Mouse (Mus musculus): ENCODE data around the gene Klhdc7a. TPM values are rescaled to one million over a fixed set of nuclear protein-coding genes. Genes with fewer than 3 reads are reported as not detected.
A peak's percentile ranks its signal among the peaks of the same experiment; 100 is the strongest.
"Not testable (repeated sequence)": the region's sequence is repeated elsewhere in the genome, so short reads cannot be mapped to it uniquely, and the experiment has no call there.

The Klhdc7a gene
- 1 to 10 TPM in 1 of 2 experiments, under 1 TPM in 1; 0.95 to 1.7 TPM for total RNA-seq (2021)

DNA sequence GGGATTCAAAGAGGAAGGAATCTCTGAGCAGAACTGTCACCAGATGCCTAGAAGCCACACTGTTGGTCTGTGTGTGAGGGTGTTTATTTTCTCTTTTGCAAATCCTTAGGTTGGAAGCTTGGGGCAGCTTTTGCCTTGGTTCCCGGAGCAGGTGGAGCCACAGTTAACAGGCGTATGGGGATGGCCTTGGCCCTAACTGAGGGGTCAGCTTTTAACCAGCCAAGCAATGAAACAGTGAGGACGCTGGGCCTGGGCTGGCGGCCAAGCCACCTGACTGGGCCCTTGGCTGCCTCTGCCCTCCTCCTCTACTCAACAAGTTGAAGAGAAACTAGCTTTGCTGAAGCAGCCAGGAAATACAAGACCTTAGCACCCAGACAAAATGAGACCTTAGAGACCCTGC lies at the start of gene Klhdc7a:
Gene Klhdc7a, minus strand, starts transcription at position 105 of the 400 bp plus-strand sequence.
- DNase-seq: peak; percentile 64 to 69
- intact Hi-C loops (cut with DNase I): no loop called here

DNA sequence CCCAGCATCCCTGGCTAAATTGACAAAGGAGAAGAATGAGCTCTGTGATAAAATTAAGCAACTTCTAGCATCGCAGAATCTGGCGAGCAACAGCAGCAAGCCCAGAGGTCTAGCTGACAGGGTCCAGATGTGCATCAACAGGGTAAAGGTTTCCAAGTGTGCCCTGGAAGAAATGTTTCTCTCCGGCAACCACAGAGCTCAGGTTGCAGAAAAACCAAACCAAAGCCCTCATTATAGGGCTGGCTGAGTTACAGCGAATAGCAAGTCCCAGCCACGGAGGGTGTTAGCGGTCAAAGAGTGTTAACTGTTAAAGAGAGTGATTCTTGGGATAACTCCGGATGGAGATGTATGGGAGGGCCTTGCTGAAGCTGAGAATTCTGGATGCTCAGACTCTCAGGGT lies 48.1 kb upstream of the Klhdc7a start:
- DNase-seq: no peak
- intact Hi-C loops (cut with DNase I): no loop called here

DNA sequence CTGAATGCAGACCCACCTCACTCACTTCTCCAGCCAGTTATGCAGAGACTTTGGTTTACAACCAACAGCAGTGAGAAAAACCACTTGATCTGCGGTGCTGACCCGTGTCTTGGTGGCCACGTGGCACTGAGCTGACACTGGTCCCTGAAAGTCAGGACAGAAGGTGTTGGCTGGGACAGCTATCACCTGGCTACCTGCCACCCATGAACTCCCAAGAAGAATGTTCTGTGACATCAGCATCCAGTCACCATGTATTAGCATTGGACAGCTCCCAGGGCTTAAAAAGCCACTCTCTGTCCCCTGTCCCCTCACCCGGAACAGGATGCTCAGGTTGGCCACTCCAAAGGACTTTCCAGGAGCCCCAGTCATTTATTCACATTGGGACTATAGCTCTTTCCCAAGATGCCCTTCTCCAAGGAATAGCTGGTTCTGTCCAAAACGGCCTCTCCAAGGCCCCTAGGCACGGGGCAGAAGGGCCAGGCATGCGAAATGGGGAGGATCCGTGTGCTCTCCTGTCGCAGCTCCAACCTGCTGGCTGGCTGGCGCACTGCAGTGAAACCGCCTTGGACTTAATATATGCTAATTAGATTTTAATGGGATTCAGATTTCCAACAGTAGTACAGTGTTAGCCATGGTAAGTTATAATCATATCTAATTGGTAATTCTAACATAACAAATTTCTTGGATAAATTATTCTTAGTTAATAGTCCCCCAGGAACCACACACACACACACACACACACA lies 43.1 kb upstream of the Klhdc7a start:
- DNase-seq: no peak
- intact Hi-C loops (cut with DNase I): no loop called here

- intact Hi-C loops (cut with DNase I): no loop called here
- DNase-seq: no peak
Observed at GRCm38 (mm10) chr4:140004932-140005331, 37.1 kb upstream of the Klhdc7a start.

GRCm38 (mm10) chr4:140004170-140004569 lies 36.3 kb upstream of the Klhdc7a start:
- intact Hi-C loops (cut with DNase I): no loop called here
- DNase-seq: no peak

DNA sequence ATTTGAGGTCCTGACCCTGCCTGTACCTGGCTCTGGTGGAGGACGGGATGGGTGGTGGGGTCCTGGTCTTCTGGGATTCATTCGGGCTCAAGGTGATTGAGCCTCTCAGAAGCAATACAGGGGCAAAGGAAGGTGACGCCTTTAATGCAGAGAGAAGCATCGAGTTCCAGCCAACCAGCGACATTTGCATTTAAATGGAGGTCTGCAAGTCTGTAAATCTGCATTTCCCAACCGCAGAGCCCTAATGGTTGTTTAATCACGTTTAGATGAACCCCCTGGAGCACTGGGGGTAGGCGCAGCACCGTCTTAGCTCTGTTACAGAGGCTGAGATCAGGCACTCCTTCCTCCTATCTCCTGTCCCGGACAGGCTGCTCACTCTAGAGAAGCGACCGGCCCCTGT lies 34.2 kb upstream of the Klhdc7a start:
- intact Hi-C loops (cut with DNase I): no loop called here
- no peak for DNase-seq

- no peak for DNase-seq
- intact Hi-C loops (cut with DNase I): no loop called here
Observed at GRCm38 (mm10) chr4:140000911-140001310, 33.1 kb upstream of the Klhdc7a start.

GRCm38 (mm10) chr4:139999033-139999432 lies 31.2 kb upstream of the Klhdc7a start:
- intact Hi-C loops (cut with DNase I): no loop called here
- DNase-seq: no peak

DNA sequence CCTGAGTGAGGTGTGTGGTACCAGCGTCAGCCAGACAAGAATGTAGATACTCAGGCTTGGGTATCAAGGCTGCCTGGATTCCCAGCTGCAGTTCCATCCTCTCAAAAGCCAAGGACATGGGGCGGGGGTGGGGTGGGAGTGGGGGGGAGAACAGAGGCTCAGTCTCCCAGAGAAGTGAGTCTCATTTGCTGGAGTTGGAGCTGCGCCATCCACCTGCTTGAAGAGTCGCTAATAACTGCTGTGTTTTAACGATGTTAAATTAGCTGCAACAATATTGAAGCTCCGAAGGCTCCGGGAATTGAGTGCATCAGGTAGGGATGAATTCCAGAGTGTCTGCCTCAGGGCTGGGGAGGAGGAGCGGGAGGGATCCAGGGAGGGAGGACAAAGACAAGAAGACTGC lies 27.8 kb upstream of the Klhdc7a start:
- intact Hi-C loops (cut with DNase I): no loop called here
- no peak for DNase-seq

DNA sequence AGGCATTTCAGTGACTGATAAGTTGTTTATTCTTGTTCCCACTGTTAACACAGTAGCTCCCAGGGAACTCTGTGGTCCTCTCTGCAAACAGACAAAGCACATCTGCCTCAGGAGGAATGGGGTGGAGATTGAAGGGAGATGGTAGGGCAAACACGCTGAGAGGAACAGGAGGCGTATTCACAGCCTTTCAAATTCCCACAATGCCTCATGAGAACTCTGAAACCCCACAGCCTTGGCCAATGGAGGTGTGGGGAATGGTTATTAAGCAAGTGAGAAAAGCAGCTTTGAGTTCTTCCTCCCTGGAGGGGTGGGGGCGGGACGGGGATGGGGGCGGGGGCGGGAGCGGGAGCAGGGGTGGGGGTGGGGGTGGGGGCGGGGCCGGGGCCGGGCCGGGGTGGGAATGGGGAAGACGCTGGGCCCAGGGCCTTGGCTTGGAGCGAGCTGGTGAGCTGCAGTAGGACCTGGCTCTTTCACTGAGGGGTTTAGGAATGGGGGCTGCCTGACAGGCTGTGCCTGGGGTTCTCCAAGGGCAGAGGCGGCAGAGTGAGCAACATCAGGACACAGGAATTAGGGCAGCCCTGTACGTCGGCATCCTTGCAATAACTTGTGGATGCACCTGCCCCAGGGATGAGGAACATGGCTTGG lies 25.4 kb upstream of the Klhdc7a start:
- intact Hi-C loops (cut with DNase I): no loop called here
- no peak for DNase-seq

GRCm38 (mm10) chr4:139986913-139987312 lies 19.1 kb upstream of the Klhdc7a start:
- intact Hi-C loops (cut with DNase I): no loop called here
- DNase-seq: no peak

DNA sequence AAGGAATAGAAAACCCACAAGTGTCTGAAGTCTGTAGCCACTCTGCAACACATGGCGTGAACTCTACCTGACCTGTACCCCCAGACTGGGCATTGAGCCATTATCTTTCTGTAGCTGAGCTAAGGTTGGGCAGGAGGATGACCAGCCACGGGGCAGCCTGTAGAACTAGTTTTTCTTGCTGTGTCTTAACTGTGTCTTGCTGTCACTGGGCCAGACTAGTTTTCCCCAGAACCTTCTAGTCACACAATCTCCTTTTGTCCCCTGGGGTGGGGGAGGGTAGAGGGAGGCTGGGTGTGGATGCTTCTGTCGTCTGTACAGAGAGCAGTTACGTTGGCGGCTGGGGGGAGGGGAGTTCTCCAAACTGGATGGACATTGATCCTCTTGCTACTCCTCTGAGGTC lies 10.9 kb upstream of the Klhdc7a start:
- intact Hi-C loops (cut with DNase I): no loop called here
- no peak for DNase-seq

GRCm38 (mm10) chr4:139977308-139977781 lies 9.5 kb upstream of the Klhdc7a start:
- intact Hi-C loops (cut with DNase I): no loop called here
- no peak for DNase-seq

GRCm38 (mm10) chr4:139974506-139974905 lies 6.7 kb upstream of the Klhdc7a start:
- no peak for DNase-seq
- intact Hi-C loops (cut with DNase I): no loop called here

GRCm38 (mm10) chr4:139967475-139967891 lies 343 bp downstream of the Klhdc7a start:
- intact Hi-C loops (cut with DNase I): no loop called here
- peak; percentile 21 to 31 for DNase-seq

DNA sequence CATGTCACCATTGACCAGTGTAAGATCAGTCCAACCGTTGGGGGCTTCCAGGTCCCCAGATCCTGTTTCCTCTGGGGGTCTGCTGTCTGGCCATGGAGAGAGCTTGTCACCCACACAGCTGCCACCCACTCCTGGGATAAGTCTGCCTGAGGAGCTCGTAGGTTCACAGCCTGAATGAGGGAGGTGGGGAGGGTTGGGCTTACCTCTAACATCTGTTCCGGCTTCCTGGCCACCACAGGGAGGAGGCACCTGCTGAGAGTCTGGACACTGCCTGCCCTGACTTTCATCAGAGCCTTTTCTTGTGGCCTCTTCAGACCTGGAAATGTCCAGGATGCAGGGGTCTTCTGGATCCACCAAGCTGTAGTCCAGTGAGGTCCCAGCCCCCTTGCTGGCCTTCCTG lies 845 bp downstream of the Klhdc7a start:
- intact Hi-C loops (cut with DNase I): no loop called here

DNA sequence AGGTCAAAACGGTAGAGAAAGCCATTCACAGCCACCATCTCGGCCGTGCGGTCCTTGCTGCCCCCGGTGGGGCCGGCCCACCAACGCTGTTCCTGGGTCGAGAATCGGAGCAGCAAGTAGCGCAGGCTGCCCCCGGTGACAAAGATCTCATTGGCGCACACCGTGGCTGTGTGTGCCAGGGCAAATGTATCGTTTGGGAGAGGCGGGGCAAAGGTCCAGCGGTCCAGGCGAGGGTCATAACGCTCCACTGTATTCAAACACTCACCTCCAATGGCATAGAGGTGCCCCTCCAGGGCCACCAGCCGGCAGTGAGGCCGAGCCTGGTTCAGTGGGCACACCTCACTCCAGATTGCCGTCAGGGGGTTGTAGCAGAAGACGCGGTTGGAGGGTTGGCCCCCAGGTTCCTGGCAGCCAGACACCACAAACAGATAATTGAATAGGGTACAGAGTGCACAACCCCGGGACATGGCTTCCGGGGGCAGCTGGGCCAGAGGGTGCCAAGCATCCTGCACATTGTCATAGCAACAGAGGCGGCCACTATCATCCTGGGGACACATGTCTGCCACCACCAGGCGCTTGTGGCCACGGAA lies 2.1 kb downstream of the Klhdc7a start:
- intact Hi-C loops (cut with DNase I): no loop called here
- no peak for DNase-seq

More for the DNA sequence above, 845 bp downstream of the Klhdc7a start:
- DNase-seq: no peak

DNA sequence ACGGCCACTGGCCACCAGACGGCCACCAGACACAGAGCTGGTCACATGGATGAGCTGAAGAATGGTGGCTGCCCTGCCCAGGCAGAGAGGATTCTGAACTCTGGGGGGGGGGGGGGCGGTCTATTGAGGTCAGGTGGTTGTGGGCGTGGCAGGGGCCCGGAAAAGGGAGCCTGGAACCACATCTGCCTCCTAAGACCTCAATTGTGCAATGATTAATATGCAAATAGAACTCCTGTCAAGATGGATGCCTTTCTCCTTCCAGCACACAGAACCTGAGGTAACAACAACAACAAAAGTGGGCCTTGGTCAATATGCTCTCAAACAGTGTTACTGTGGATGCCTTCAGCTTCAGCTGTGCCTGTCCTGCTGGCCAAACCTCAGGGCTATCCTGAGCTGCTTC lies 3.4 kb downstream of the Klhdc7a start:
- intact Hi-C loops (cut with DNase I): no loop called here
- DNase-seq: no peak

GRCm38 (mm10) chr4:139963911-139964310 lies 3.9 kb downstream of the Klhdc7a start:
- intact Hi-C loops (cut with DNase I): no loop called here
- no peak for DNase-seq

DNA sequence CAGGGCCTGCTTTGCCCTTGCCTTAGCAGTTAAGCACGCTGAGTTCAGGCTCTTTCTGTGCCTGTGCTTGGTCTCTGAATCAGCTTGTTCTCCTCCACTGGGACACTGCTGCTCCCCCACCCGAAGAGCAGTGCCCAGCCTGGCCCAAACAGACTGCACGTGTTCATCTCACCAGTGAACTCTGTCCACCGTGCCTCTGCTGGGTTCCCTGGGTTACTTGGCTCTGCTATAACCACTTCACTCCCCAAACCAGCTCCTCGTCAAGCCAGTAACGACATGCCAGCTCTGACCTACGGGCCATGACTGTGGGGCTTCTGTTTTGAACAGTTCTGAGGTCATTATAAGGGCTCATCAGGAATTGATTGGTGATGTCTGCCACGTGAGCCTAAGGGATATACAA lies 4.8 kb downstream of the Klhdc7a start:
- DNase-seq: no peak
- intact Hi-C loops (cut with DNase I): no loop called here

DNA sequence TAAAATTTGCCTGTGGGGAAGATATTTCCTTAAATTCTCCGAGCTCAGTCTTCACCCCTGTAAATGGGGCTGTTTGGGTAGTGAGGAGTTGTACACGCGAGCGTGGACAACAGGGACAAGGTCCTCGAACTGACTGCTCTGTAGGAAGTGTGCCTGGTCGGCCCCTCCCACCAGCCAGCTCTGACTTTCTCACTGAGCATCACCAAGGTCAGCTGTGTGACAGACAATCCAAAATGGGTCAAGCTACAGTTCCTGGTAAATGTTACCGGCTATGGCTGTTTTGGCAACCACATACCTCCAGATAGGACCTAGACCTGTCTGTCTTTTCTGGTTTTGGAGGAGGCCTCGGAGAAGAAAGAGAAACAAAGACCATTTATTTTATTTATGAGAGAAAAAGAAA lies 6.0 kb downstream of the Klhdc7a start:
- no peak for DNase-seq
- intact Hi-C loops (cut with DNase I): no loop called here

DNA sequence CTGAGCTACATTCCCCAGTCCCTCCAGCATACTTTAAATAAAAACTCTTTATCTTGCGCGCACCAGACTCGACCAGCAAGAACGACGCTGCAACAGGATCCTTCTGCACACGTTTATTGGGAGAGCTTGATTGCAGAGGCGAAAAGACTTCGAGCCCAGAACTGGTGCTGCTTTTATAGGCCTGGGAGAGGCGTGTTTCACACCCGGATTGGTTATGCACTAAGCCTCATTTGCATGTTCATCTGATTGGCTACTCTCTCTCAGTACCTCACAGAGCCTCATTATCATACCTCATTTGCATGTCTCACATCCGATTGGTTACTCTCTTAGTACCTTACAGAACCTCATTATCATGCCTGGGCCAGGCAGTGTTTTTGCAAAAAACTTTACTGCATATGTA lies 6.5 kb downstream of the Klhdc7a start:
- intact Hi-C loops (cut with DNase I); DNase-seq: not testable (repeated sequence)
